ENCODE assay signal across 11 mouse cellular contexts in the genomic region with DNA sequence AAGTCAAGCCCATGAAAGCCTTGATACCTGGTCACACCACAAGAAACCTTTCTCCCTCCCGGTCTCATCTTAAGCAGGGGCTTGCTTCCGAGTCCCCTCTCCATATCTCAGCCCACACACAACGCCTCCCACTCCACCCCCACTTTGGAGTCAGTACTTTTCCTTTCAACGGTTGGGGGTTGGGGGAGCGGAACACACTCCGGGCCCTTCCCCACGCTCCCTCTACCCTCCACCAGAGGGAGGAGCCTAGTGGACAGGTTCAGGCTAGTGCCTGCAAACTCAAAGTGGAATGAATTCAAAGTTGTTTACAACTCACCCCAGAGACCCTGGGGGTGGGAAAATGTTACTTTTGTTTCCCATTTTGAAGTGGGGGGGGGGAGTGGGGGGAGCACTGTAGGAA. TPM values are rescaled to one million over a fixed set of nuclear protein-coding genes. Genes with fewer than 3 reads are reported as not detected.
DNase-seq lines count a peak whose midpoint lies in the region; ATAC-seq lines count a peak whose summit lies in the region.
"Had no signal": no experiment of that assay in that cellular context is flagged by ENCODE, and none has a peak within 500 bp of the region (broad histone marks: within the 10 kb centered on the region; RNA-seq: fewer than 3 reads in every experiment).

No protein-coding gene starts in this region.

- DNase-seq in hindbrain, embryonic 10.5 days (ENCODE audit: low spot score) = peak; percentile 21
- DNase-seq in kidney, adult 9 months = peak; percentile 79
- DNase-seq in ovary, adult 18-20 months (ENCODE audit: low spot score) = no peak
- DNase-seq in cerebellum, postnatal 25 days = no peak
- no peak for DNase-seq in cerebellum, adult 8-10 months

- peaks cover 37% of the 10 kb centered on the region for H3K27me3 ChIP-seq in hindbrain, embryonic 10.5 days (ENCODE audit: insufficient read depth, poor library complexity, severe bottlenecking)
- no peaks in the 10 kb centered on the region for H3K27me3 ChIP-seq in hindbrain, embryonic 16.5 days (replicated peaks; ENCODE audit: control insufficient read depth, insufficient read depth, low read length)
- no peaks in the 10 kb centered on the region for H3K27me3 ChIP-seq in liver, embryonic 16.5 days (ENCODE audit: control insufficient read depth, insufficient read depth, low read depth, low read length)
- H3K27me3 ChIP-seq: neural tube, embryonic 12.5 days had no signal

- H3K9ac ChIP-seq in hindbrain, embryonic 16.5 days (ENCODE audit: low read depth, low read length) = no peak overlapping the region
- no peak overlapping the region for H3K9ac ChIP-seq in liver, embryonic 16.5 days (ENCODE audit: low read depth, low read length)
- H3K9ac ChIP-seq: liver, embryonic 15.5 days; neural tube, embryonic 12.5 days had no signal

- 18% methylated on average over 7 of the region's 7 CpGs for WGBS in hindbrain, embryonic 10.5 days
- WGBS in hindbrain, embryonic 16.5 days = 18% methylated on average over 7 of the region's 7 CpGs
- WGBS in liver, embryonic 16.5 days (ENCODE audit: insufficient replicate concordance) = 16% methylated on average over 7 of the region's 7 CpGs

- ATAC-seq in hindbrain, embryonic 16.5 days = no peak
- ATAC-seq in common myeloid progenitor, adult 5-6 weeks (replicated peaks; ENCODE audit: low read depth, poor library complexity, severe bottlenecking) = 0 out of 2 replicates have a peak, but pooled peaks have one; percentile 50
- ATAC-seq in liver, embryonic 16.5 days (ENCODE audit: low read depth) = no peak
- ATAC-seq: CD4-positive, CD25-positive, alpha-beta regulatory T cell, adult 4 months had no signal

- H3K4me1 ChIP-seq in hindbrain, embryonic 10.5 days (replicated peaks) = peaks cover 58% of the 10 kb centered on the region
- H3K4me1 ChIP-seq in hindbrain, embryonic 16.5 days (ENCODE audit: control insufficient read depth, insufficient read depth, low read depth, low read length) = no peaks in the 10 kb centered on the region
- H3K4me1 ChIP-seq in liver, embryonic 16.5 days (ENCODE audit: control insufficient read depth, low read depth, low read length) = peaks cover 2% of the 10 kb centered on the region

- no peaks in the 10 kb centered on the region for H3K9me3 ChIP-seq in hindbrain, embryonic 10.5 days
- H3K9me3 ChIP-seq in hindbrain, embryonic 16.5 days (ENCODE audit: control insufficient read depth, low read length) = no peaks in the 10 kb centered on the region
- H3K9me3 ChIP-seq in liver, embryonic 16.5 days (replicated peaks; ENCODE audit: control insufficient read depth, low read length) = no peaks in the 10 kb centered on the region
- H3K9me3 ChIP-seq: liver, embryonic 15.5 days; neural tube, embryonic 12.5 days had no signal

- peak overlapping the region; percentile 31; the same call in 1 of the 2 replicates for H3K27ac ChIP-seq in hindbrain, embryonic 10.5 days
- H3K27ac ChIP-seq in hindbrain, embryonic 16.5 days (ENCODE audit: low read depth, low read length) = no peak overlapping the region
- H3K27ac ChIP-seq in liver, embryonic 16.5 days (ENCODE audit: low read length) = no peak overlapping the region
- H3K27ac ChIP-seq: liver, embryonic 15.5 days; neural tube, embryonic 12.5 days had no signal

- no peak overlapping the region for H3K4me2 ChIP-seq in hindbrain, embryonic 16.5 days (ENCODE audit: low read length)
- H3K4me2 ChIP-seq in liver, embryonic 16.5 days (ENCODE audit: low read depth, low read length) = peak overlapping the region; percentile 41; the same call in 1 of the 2 replicates
- H3K4me2 ChIP-seq: neural tube, embryonic 12.5 days had no signal

- no peak overlapping the region for H3K4me3 ChIP-seq in hindbrain, embryonic 10.5 days
- no peak overlapping the region for H3K4me3 ChIP-seq in hindbrain, embryonic 16.5 days (ENCODE audit: low read length)
- no peak overlapping the region for H3K4me3 ChIP-seq in liver, embryonic 16.5 days (ENCODE audit: low read depth, low read length)
- H3K4me3 ChIP-seq: liver, embryonic 15.5 days; neural tube, embryonic 12.5 days had no signal

- 0 out of 2 replicates have a peak, but pooled peaks cover 10% of the 10 kb centered on the region for H3K36me3 ChIP-seq in hindbrain, embryonic 10.5 days
- H3K36me3 ChIP-seq in hindbrain, embryonic 16.5 days (ENCODE audit: control insufficient read depth, insufficient read depth, low read length) = no peaks in the 10 kb centered on the region
- H3K36me3 ChIP-seq in liver, embryonic 16.5 days (ENCODE audit: control insufficient read depth, insufficient read depth) = peaks cover 2% of the 10 kb centered on the region; the same call in 1 of the 2 replicates
- H3K36me3 ChIP-seq: neural tube, embryonic 12.5 days had no signal

RNA-seq across cellular contexts. Expression of a gene that starts 13.0 kb away (rescaled TPM):
- polyA plus RNA-seq in hindbrain, embryonic 10.5 days (2016; fragmentation: Nextera tagmentation; extraction: Ambion mirVana) = 14.8 and 18.0 TPM in 2 replicates
- 13.0 and 15.3 TPM in 2 replicates for polyA plus RNA-seq in hindbrain, embryonic 16.5 days (2015; fragmentation: Nextera tagmentation; extraction: Ambion mirVana)
- total RNA-seq in common myeloid progenitor, adult 5-6 weeks (2017) = 0.05 TPM in 1 of 2 replicates, not detected in the other
- polyA plus RNA-seq in liver, embryonic 16.5 days (2015; fragmentation: Nextera tagmentation; extraction: Ambion mirVana) = 70.1 and 72.5 TPM in 2 replicates

RNA-seq across cellular contexts. Expression of a gene that starts 25.7 kb away (rescaled TPM):
- 0.35 and 0.72 TPM in 2 replicates for polyA plus RNA-seq in hindbrain, embryonic 10.5 days (2016; fragmentation: Nextera tagmentation; extraction: Ambion mirVana)
- 3.8 TPM in 2 replicates for polyA plus RNA-seq in hindbrain, embryonic 16.5 days (2015; fragmentation: Nextera tagmentation; extraction: Ambion mirVana)
- not detected in 2 replicates for total RNA-seq in common myeloid progenitor, adult 5-6 weeks (2017)
- 0.09 and 0.12 TPM in 2 replicates for polyA plus RNA-seq in liver, embryonic 16.5 days (2015; fragmentation: Nextera tagmentation; extraction: Ambion mirVana)
- polyA plus RNA-seq: CD4-positive, CD25-positive, alpha-beta regulatory T cell, adult 4 months had no signal

RNA-seq across cellular contexts. Expression of a gene that starts 26.1 kb away (rescaled TPM):
- 61.5 and 76.4 TPM in 2 replicates for polyA plus RNA-seq in hindbrain, embryonic 10.5 days (2016; fragmentation: Nextera tagmentation; extraction: Ambion mirVana)
- 89.7 and 95.6 TPM in 2 replicates for polyA plus RNA-seq in hindbrain, embryonic 16.5 days (2015; fragmentation: Nextera tagmentation; extraction: Ambion mirVana)
- 8.9 and 13.4 TPM in 2 replicates for total RNA-seq in common myeloid progenitor, adult 5-6 weeks (2017)
- 24.5 and 24.8 TPM in 2 replicates for polyA plus RNA-seq in liver, embryonic 16.5 days (2015; fragmentation: Nextera tagmentation; extraction: Ambion mirVana)

RNA-seq across cellular contexts. Expression of a gene that starts 27.8 kb away (rescaled TPM):
- 0.02 TPM in 1 of 2 replicates, not detected in the other for polyA plus RNA-seq in hindbrain, embryonic 10.5 days (2016; fragmentation: Nextera tagmentation; extraction: Ambion mirVana)
- polyA plus RNA-seq in hindbrain, embryonic 16.5 days (2015; fragmentation: Nextera tagmentation; extraction: Ambion mirVana) = 0.06 and 0.15 TPM in 2 replicates
- not detected in 2 replicates for total RNA-seq in common myeloid progenitor, adult 5-6 weeks (2017)
- polyA plus RNA-seq in liver, embryonic 16.5 days (2015; fragmentation: Nextera tagmentation; extraction: Ambion mirVana) = 0.14 and 0.89 TPM in 2 replicates
- polyA plus RNA-seq: CD4-positive, CD25-positive, alpha-beta regulatory T cell, adult 4 months had no signal

RNA-seq across cellular contexts. Expression of a gene that starts 30.1 kb away (rescaled TPM):
- polyA plus RNA-seq in hindbrain, embryonic 10.5 days (2016; fragmentation: Nextera tagmentation; extraction: Ambion mirVana) = 4.4 and 4.5 TPM in 2 replicates
- 4.1 and 12.3 TPM in 2 replicates for polyA plus RNA-seq in hindbrain, embryonic 16.5 days (2015; fragmentation: Nextera tagmentation; extraction: Ambion mirVana)
- 0.46 TPM in 1 of 2 replicates, not detected in the other for total RNA-seq in common myeloid progenitor, adult 5-6 weeks (2017)
- 4.6 and 5.6 TPM in 2 replicates for polyA plus RNA-seq in liver, embryonic 16.5 days (2015; fragmentation: Nextera tagmentation; extraction: Ambion mirVana)
- polyA plus RNA-seq: CD4-positive, CD25-positive, alpha-beta regulatory T cell, adult 4 months had no signal

Comparison
In these comparisons a context has a peak if more than half of its experiments do, and no peak if none do; other contexts are left out.
1. DNase-seq: peak in hindbrain, embryonic 10.5 days (single experiment) and kidney, adult 9 months (single experiment); none in ovary, adult 18-20 months (single experiment), cerebellum, postnatal 25 days (0 of 2) and cerebellum, adult 8-10 months (single experiment).